Comparison of ENCODE assay signal across 11 mouse cellular contexts in the genomic region with DNA sequence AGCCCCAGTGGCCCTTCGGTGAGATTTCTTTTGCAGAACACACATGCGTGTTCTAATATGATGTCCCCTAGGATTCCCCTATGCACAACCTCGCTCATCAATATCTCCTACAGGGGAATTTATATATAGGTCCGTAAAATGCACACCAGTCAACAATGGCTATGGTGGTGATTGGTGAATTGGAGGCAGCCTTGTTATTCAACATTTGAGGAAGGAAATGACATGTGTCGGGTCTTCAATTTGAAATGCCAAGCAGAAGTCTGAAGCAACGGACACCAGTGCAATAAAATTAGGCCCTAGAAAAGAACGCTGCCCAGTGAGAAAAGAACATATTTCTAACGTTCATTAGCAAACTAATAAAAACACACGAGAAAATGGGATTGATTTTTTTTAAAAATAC. TPM values are rescaled to one million over a fixed set of nuclear protein-coding genes. Genes with fewer than 3 reads are reported as not detected.
DNase-seq lines count a peak whose midpoint lies in the region; ATAC-seq lines count a peak whose summit lies in the region.
"Had no signal": no experiment of that assay in that cellular context is flagged by ENCODE, and none has a peak within 500 bp of the region (broad histone marks: within the 10 kb centered on the region; RNA-seq: fewer than 3 reads in every experiment).

No protein-coding gene starts in this region.

- ATAC-seq in heart, embryonic 12.5 days (ENCODE audit: insufficient number of reproducible peaks, low FRiP score), result no peak
- no peak for ATAC-seq in embryonic facial prominence, embryonic 12.5 days (ENCODE audit: insufficient number of reproducible peaks, insufficient read depth, low FRiP score, low TSS enrichment)
- no peak for ATAC-seq in intestine, embryonic 14.5 days (replicated peaks; ENCODE audit: low FRiP score, low TSS enrichment, low read depth)
- ATAC-seq in midbrain, embryonic 13.5 days, result no peak

- H3K9me3 ChIP-seq in heart, embryonic 12.5 days (replicated peaks), result no peaks in the 10 kb centered on the region; the same call in 1 of the 2 replicates
- no peaks in the 10 kb centered on the region for H3K9me3 ChIP-seq in embryonic facial prominence, embryonic 12.5 days
- H3K9me3 ChIP-seq in intestine, embryonic 14.5 days (ENCODE audit: control insufficient read depth, low read length), result no peaks in the 10 kb centered on the region
- no peaks in the 10 kb centered on the region for H3K9me3 ChIP-seq in midbrain, embryonic 13.5 days

- no peak for DNase-seq in heart, adult 18-20 months
- DNase-seq in intestine, embryonic 14.5 days (ENCODE audit: low spot score), result no peak
- no peak for DNase-seq in layer of hippocampus, postnatal 10 days (ENCODE audit: low spot score in 2 of 2)
- DNase-seq in c-Kit-positive CD71-positive TER-119-positive erythroid progenitor cells, embryonic 14.5 days (ENCODE audit: low spot score), result no peak
- DNase-seq in cerebellum, adult 9-11 months, result no peak

- H3K27ac ChIP-seq in heart, embryonic 12.5 days (ENCODE audit: poor library complexity, severe bottlenecking), result no peak overlapping the region
- H3K27ac ChIP-seq in embryonic facial prominence, embryonic 12.5 days, result no peak overlapping the region
- H3K27ac ChIP-seq in intestine, embryonic 14.5 days (ENCODE audit: low read depth), result no peak overlapping the region
- peak overlapping the region; percentile 72; the same call in 1 of the 2 replicates for H3K27ac ChIP-seq in midbrain, embryonic 13.5 days

- H3K36me3 ChIP-seq in heart, embryonic 12.5 days, result no peaks in the 10 kb centered on the region
- H3K36me3 ChIP-seq in embryonic facial prominence, embryonic 12.5 days, result no peaks in the 10 kb centered on the region
- H3K36me3 ChIP-seq in intestine, embryonic 14.5 days (ENCODE audit: control insufficient read depth, insufficient read depth, low read length), result no peaks in the 10 kb centered on the region
- no peaks in the 10 kb centered on the region for H3K36me3 ChIP-seq in midbrain, embryonic 13.5 days

- WGBS in heart, embryonic 12.5 days, result 68% methylated on average over 9 of the region's 9 CpGs
- 64% methylated on average over 9 of the region's 9 CpGs for WGBS in embryonic facial prominence, embryonic 12.5 days
- 67% methylated on average over 9 of the region's 9 CpGs for WGBS in intestine, embryonic 14.5 days
- 66% methylated on average over 9 of the region's 9 CpGs for WGBS in midbrain, embryonic 13.5 days

- no peak overlapping the region for H3K9ac ChIP-seq in heart, embryonic 12.5 days
- H3K9ac ChIP-seq in embryonic facial prominence, embryonic 12.5 days, result no peak overlapping the region
- H3K9ac ChIP-seq in intestine, embryonic 14.5 days (ENCODE audit: low read length), result no peak overlapping the region
- peak overlapping the region; percentile 45 for H3K9ac ChIP-seq in midbrain, embryonic 13.5 days (replicated peaks)

- H3K4me1 ChIP-seq in heart, embryonic 12.5 days (replicated peaks), result peaks cover 10% of the 10 kb centered on the region
- H3K4me1 ChIP-seq in embryonic facial prominence, embryonic 12.5 days, result peaks cover 8% of the 10 kb centered on the region; the same call in 1 of the 2 replicates
- H3K4me1 ChIP-seq in intestine, embryonic 14.5 days (replicated peaks; ENCODE audit: control insufficient read depth, insufficient read depth, low read length), result peaks cover 6% of the 10 kb centered on the region; the same call in 1 of the 2 replicates
- H3K4me1 ChIP-seq in midbrain, embryonic 13.5 days (replicated peaks), result peaks cover 17% of the 10 kb centered on the region

- peak overlapping the region; percentile 43; the same call in 1 of the 2 replicates for H3K4me3 ChIP-seq in heart, embryonic 12.5 days
- H3K4me3 ChIP-seq in embryonic facial prominence, embryonic 12.5 days, result no peak overlapping the region
- H3K4me3 ChIP-seq in intestine, embryonic 14.5 days (ENCODE audit: low read depth, low read length), result peak overlapping the region; percentile 36
- H3K4me3 ChIP-seq in midbrain, embryonic 13.5 days (replicated peaks), result peak overlapping the region; percentile 40

- H3K27me3 ChIP-seq in heart, embryonic 12.5 days (replicated peaks), result peaks cover 28% of the 10 kb centered on the region
- 0 out of 2 replicates have a peak, but pooled peaks cover 3% of the 10 kb centered on the region for H3K27me3 ChIP-seq in embryonic facial prominence, embryonic 12.5 days
- H3K27me3 ChIP-seq in intestine, embryonic 14.5 days (replicated peaks; ENCODE audit: control insufficient read depth, insufficient read depth, low read length), result peaks cover 12% of the 10 kb centered on the region
- peaks cover 18% of the 10 kb centered on the region for H3K27me3 ChIP-seq in midbrain, embryonic 13.5 days

- peak overlapping the region; percentile 82 for H3K4me2 ChIP-seq in heart, embryonic 12.5 days
- peak overlapping the region; percentile 74 for H3K4me2 ChIP-seq in embryonic facial prominence, embryonic 12.5 days (replicated peaks)
- peak overlapping the region; percentile 85 for H3K4me2 ChIP-seq in intestine, embryonic 14.5 days (ENCODE audit: low read length)
- H3K4me2 ChIP-seq in midbrain, embryonic 13.5 days (replicated peaks), result peak overlapping the region; percentile 72

RNA-seq across cellular contexts. Expression of a gene that starts 0.5 kb away (rescaled TPM):
- not detected in 2 replicates for polyA plus RNA-seq in heart, embryonic 12.5 days (2016; fragmentation: Nextera tagmentation; extraction: Ambion mirVana)
- 1 to 10 TPM; 2.0 to 2.6 TPM for total RNA-seq in heart, adult 18-20 months (2021)
- 0.15 TPM in 1 of 2 replicates, not detected in the other for polyA plus RNA-seq in embryonic facial prominence, embryonic 12.5 days (2016; fragmentation: Nextera tagmentation; extraction: Ambion mirVana)
- not detected in 2 replicates for polyA plus RNA-seq in intestine, embryonic 14.5 days (2014; fragmentation: Nextera tagmentation; extraction: Ambion mirVana)
- polyA plus RNA-seq in midbrain, embryonic 13.5 days (2015; fragmentation: Nextera tagmentation; extraction: Ambion mirVana), result 0.32 and 0.48 TPM in 2 replicates
- total RNA-seq in layer of hippocampus, postnatal 10 days (2021), result under 1 TPM; 0.60 to 0.98 TPM
- total RNA-seq: adrenal gland, adult 2 months had no signal
- polyA plus RNA-seq: adrenal gland, adult 2 months; C2C12; embryonic facial prominence, embryonic 11.5 days had no signal

RNA-seq across cellular contexts. Expression of a gene that starts 17.8 kb away (rescaled TPM):
- 24.4 and 25.5 TPM in 2 replicates for polyA plus RNA-seq in heart, embryonic 12.5 days (2016; fragmentation: Nextera tagmentation; extraction: Ambion mirVana)
- 1 to 10 TPM; 8.9 to 9.2 TPM for total RNA-seq in heart, adult 18-20 months (2021)
- 18.5 and 20.0 TPM in 2 replicates for polyA plus RNA-seq in embryonic facial prominence, embryonic 12.5 days (2016; fragmentation: Nextera tagmentation; extraction: Ambion mirVana)
- polyA plus RNA-seq in intestine, embryonic 14.5 days (2014; fragmentation: Nextera tagmentation; extraction: Ambion mirVana), result 9.9 and 13.0 TPM in 2 replicates
- 8.5 and 9.2 TPM in 2 replicates for polyA plus RNA-seq in midbrain, embryonic 13.5 days (2015; fragmentation: Nextera tagmentation; extraction: Ambion mirVana)
- total RNA-seq in layer of hippocampus, postnatal 10 days (2021), result 1 to 10 TPM; 2.5 to 2.6 TPM

RNA-seq across cellular contexts. Expression of a gene that starts 17.9 kb away (rescaled TPM):
- 0.10 and 0.19 TPM in 2 replicates for polyA plus RNA-seq in heart, embryonic 12.5 days (2016; fragmentation: Nextera tagmentation; extraction: Ambion mirVana)
- 1 to 10 TPM in 1 of 2 experiments, not detected in 1; 1.1 TPM for total RNA-seq in heart, adult 18-20 months (2021)
- 0.19 and 0.29 TPM in 2 replicates for polyA plus RNA-seq in embryonic facial prominence, embryonic 12.5 days (2016; fragmentation: Nextera tagmentation; extraction: Ambion mirVana)
- polyA plus RNA-seq in intestine, embryonic 14.5 days (2014; fragmentation: Nextera tagmentation; extraction: Ambion mirVana), result 0.11 TPM in 2 replicates
- polyA plus RNA-seq in midbrain, embryonic 13.5 days (2015; fragmentation: Nextera tagmentation; extraction: Ambion mirVana), result 0.24 and 0.36 TPM in 2 replicates
- total RNA-seq in layer of hippocampus, postnatal 10 days (2021), result 1 to 10 TPM; 2.1 to 4.0 TPM
- total RNA-seq: adrenal gland, adult 2 months had no signal
- polyA plus RNA-seq: adrenal gland, adult 2 months; embryonic facial prominence, embryonic 11.5 days had no signal
